Comparison of ENCODE assay signal across 19 mouse cellular contexts in the genomic region with DNA sequence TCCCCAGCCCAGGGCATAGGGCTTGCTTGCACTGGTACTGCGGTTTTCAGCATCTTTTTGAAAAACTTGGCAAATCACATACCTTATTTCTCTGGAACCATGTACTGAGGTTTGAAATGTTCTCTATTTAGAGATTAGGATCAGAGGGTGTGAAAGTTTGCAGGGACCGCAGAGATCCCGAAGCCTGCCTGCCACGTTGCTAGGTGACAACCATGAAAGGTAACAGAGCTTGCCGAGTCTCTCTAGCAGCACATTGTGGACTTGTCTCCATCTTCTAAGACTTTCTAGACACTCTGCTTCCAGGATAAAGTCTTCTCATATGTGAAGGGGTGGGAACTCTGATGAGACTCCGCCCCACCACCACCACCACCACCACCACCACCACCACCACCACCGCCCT. TPM values are rescaled to one million over a fixed set of nuclear protein-coding genes. Genes with fewer than 3 reads are reported as not detected.
DNase-seq lines count a peak whose midpoint lies in the region; ATAC-seq and TF ChIP-seq lines count a peak whose summit lies in the region.
"Had no signal": no experiment of that assay in that cellular context is flagged by ENCODE, and none has a peak within 500 bp of the region (broad histone marks: within the 10 kb centered on the region; RNA-seq: fewer than 3 reads in every experiment).

No protein-coding gene starts in this region.

- H3K9ac ChIP-seq in hindbrain, embryonic 12.5 days, result no peak overlapping the region
- H3K9ac ChIP-seq in liver, embryonic 12.5 days, result no peak overlapping the region
- no peak overlapping the region for H3K9ac ChIP-seq in liver, embryonic 11.5 days (ENCODE audit: low read depth, low read length)
- no peak overlapping the region for H3K9ac ChIP-seq in MEL (ENCODE audit: control insufficient read depth, low read depth, low read length, poor library complexity, severe bottlenecking)
- H3K9ac ChIP-seq: embryonic facial prominence, embryonic 12.5 days; forebrain, embryonic 15.5 days; heart, embryonic 15.5 days; intestine, embryonic 15.5 days had no signal

- TF ChIP-seq CTCF in G1E (IDR thresholded peaks at IDR 0.05; ENCODE audit: low read depth, low read length) (no peak), MEL (IDR thresholded peaks at IDR 0.05 in 2 of 3, conservative IDR thresholded peaks at IDR 0.05 in 1 of 3; ENCODE audit: control insufficient read depth in 1 of 3, insufficient read depth in 1 of 3, low read depth in 2 of 3, low read length in 3 of 3, poor library complexity in 1 of 3, severe bottlenecking in 1 of 3) (no peak)

- no peaks in the 10 kb centered on the region for H3K9me3 ChIP-seq in hindbrain, embryonic 10.5 days
- no peaks in the 10 kb centered on the region for H3K9me3 ChIP-seq in hindbrain, embryonic 12.5 days (replicated peaks)
- H3K9me3 ChIP-seq in liver, embryonic 12.5 days (replicated peaks), result no peaks in the 10 kb centered on the region
- no peaks in the 10 kb centered on the region for H3K9me3 ChIP-seq in liver, embryonic 11.5 days (ENCODE audit: control insufficient read depth, low read length)
- H3K9me3 ChIP-seq in G1E (replicated peaks) (no peaks in the 10 kb centered on the region), MEL (replicated peaks; ENCODE audit: insufficient read depth, low read length) (no peaks in the 10 kb centered on the region)
- H3K9me3 ChIP-seq: embryonic facial prominence, embryonic 12.5 days; forebrain, embryonic 15.5 days; heart, embryonic 15.5 days; intestine, embryonic 15.5 days had no signal

- DNase-seq in hindbrain, embryonic 10.5 days (ENCODE audit: low spot score), result no peak
- no peak for DNase-seq in liver, embryonic 11.5 days (ENCODE audit: low spot score)
- DNase-seq in G1E (ENCODE audit: low spot score), result no peak
- no peak for DNase-seq in MEL (ENCODE audit: low read depth, low spot score)
- DNase-seq in heart, postnatal 4 days, result no peak
- DNase-seq: adrenal gland, postnatal 10 days; cerebellum, adult 11-12 months; cerebellum, adult 9-10 months; cerebellum, postnatal 25 days; gastrocnemius, postnatal 14 days; heart, adult 2 months; heart, postnatal 14 days had no signal

- H3K4me2 ChIP-seq in hindbrain, embryonic 12.5 days (replicated peaks), result no peak overlapping the region
- peak overlapping the region; percentile 28; the same call in 1 of the 2 replicates for H3K4me2 ChIP-seq in liver, embryonic 12.5 days
- no peak overlapping the region for H3K4me2 ChIP-seq in liver, embryonic 11.5 days
- H3K4me2 ChIP-seq: embryonic facial prominence, embryonic 12.5 days; forebrain, embryonic 15.5 days; heart, embryonic 11.5 days; heart, embryonic 15.5 days; intestine, embryonic 15.5 days had no signal

- H3K4me1 ChIP-seq in hindbrain, embryonic 10.5 days (replicated peaks), result peaks cover 50% of the 10 kb centered on the region
- H3K4me1 ChIP-seq in hindbrain, embryonic 12.5 days, result peaks cover 24% of the 10 kb centered on the region
- H3K4me1 ChIP-seq in liver, embryonic 12.5 days, result peaks cover 36% of the 10 kb centered on the region
- peaks cover 26% of the 10 kb centered on the region for H3K4me1 ChIP-seq in liver, embryonic 11.5 days (replicated peaks; ENCODE audit: control insufficient read depth, insufficient read depth, low read length)
- H3K4me1 ChIP-seq in G1E (ENCODE audit: insufficient read depth, low read depth, low read length), result peaks cover 86% of the 10 kb centered on the region
- H3K4me1 ChIP-seq in MEL (ENCODE audit: control insufficient read depth in 1 of 2, insufficient read depth in 2 of 2, low read length in 2 of 2), result peaks cover 22 to 47% of the 10 kb centered on the region in 2 experiments
- H3K4me1 ChIP-seq: embryonic facial prominence, embryonic 12.5 days had no signal

- 75% methylated on average over 7 of the region's 7 CpGs for WGBS in hindbrain, embryonic 10.5 days
- 84% methylated on average over 7 of the region's 7 CpGs for WGBS in hindbrain, embryonic 12.5 days
- 65% methylated on average over 7 of the region's 7 CpGs for WGBS in liver, embryonic 12.5 days (ENCODE audit: insufficient replicate concordance)
- 66% methylated on average over 7 of the region's 7 CpGs for WGBS in liver, embryonic 11.5 days

- peaks cover 9% of the 10 kb centered on the region; the same call in 1 of the 2 replicates for H3K36me3 ChIP-seq in hindbrain, embryonic 10.5 days
- H3K36me3 ChIP-seq in hindbrain, embryonic 12.5 days, result no peaks in the 10 kb centered on the region
- no peaks in the 10 kb centered on the region for H3K36me3 ChIP-seq in liver, embryonic 12.5 days
- H3K36me3 ChIP-seq in liver, embryonic 11.5 days (ENCODE audit: control insufficient read depth, insufficient read depth, low read length), result no peaks in the 10 kb centered on the region
- peaks cover 20% of the 10 kb centered on the region for H3K36me3 ChIP-seq in G1E (replicated peaks)
- H3K36me3 ChIP-seq in MEL (ENCODE audit: control insufficient read depth in 1 of 2, insufficient read depth in 2 of 2, low read length in 2 of 2), result peaks cover 0 to 33% of the 10 kb centered on the region in 2 experiments; a peak in 2 of 4 replicates
- H3K36me3 ChIP-seq: embryonic facial prominence, embryonic 12.5 days; forebrain, embryonic 15.5 days; heart, embryonic 15.5 days; intestine, embryonic 15.5 days had no signal

- H3K27me3 ChIP-seq in hindbrain, embryonic 10.5 days (ENCODE audit: insufficient read depth, poor library complexity, severe bottlenecking), result peaks cover 35% of the 10 kb centered on the region
- no peaks in the 10 kb centered on the region for H3K27me3 ChIP-seq in hindbrain, embryonic 12.5 days
- peaks cover 21% of the 10 kb centered on the region; the same call in 1 of the 2 replicates for H3K27me3 ChIP-seq in liver, embryonic 12.5 days (replicated peaks)
- 0 out of 2 replicates have a peak, but pooled peaks cover 2% of the 10 kb centered on the region for H3K27me3 ChIP-seq in liver, embryonic 11.5 days (replicated peaks; ENCODE audit: control insufficient read depth, insufficient read depth, low read length)
- no peaks in the 10 kb centered on the region for H3K27me3 ChIP-seq in G1E (ENCODE audit: insufficient read depth, low read length)
- no peaks in the 10 kb centered on the region for H3K27me3 ChIP-seq in MEL (ENCODE audit: control insufficient read depth in 1 of 2, insufficient read depth in 2 of 2, low read length in 2 of 2)
- H3K27me3 ChIP-seq: forebrain, embryonic 15.5 days; heart, embryonic 15.5 days; intestine, embryonic 15.5 days had no signal

- no peak for TF ChIP-seq POLR2A in MEL (IDR thresholded peaks at IDR 0.05; ENCODE audit: control insufficient read depth in 1 of 2, insufficient read depth in 1 of 2, low read depth in 1 of 2, low read length in 2 of 2, poor library complexity in 1 of 2)

- 0 out of 2 replicates have a peak overlapping the region, but pooled peaks have one; percentile 50 for H3K27ac ChIP-seq in hindbrain, embryonic 10.5 days
- H3K27ac ChIP-seq in hindbrain, embryonic 12.5 days, result no peak overlapping the region
- H3K27ac ChIP-seq in liver, embryonic 12.5 days, result no peak overlapping the region
- no peak overlapping the region for H3K27ac ChIP-seq in liver, embryonic 11.5 days (ENCODE audit: low read depth, low read length)
- peak overlapping the region; percentile 84 for H3K27ac ChIP-seq in MEL (ENCODE audit: control insufficient read depth, low read depth, low read length)
- H3K27ac ChIP-seq: embryonic facial prominence, embryonic 12.5 days; forebrain, embryonic 15.5 days; heart, adult 2 months; heart, embryonic 15.5 days; intestine, embryonic 15.5 days had no signal

- no peak for TF ChIP-seq EP300 in MEL (IDR thresholded peaks at IDR 0.05; ENCODE audit: low read depth in 1 of 2, low read length in 2 of 2)

- no peak for ATAC-seq in hindbrain, embryonic 12.5 days (ENCODE audit: low FRiP score)
- no peak for ATAC-seq in liver, embryonic 12.5 days
- ATAC-seq in liver, embryonic 11.5 days (replicated peaks; ENCODE audit: low FRiP score), result no peak
- ATAC-seq in G1E (ENCODE audit: extremely low read depth, insufficient number of reproducible peaks, low FRiP score, poor library complexity, severe bottlenecking), result no peak
- ATAC-seq: forebrain, embryonic 15.5 days had no signal

- TF ChIP-seq RAD21 in MEL (IDR thresholded peaks at IDR 0.05; ENCODE audit: low read depth, low read length), result no peak

- H3K4me3 ChIP-seq in hindbrain, embryonic 10.5 days, result no peak overlapping the region
- no peak overlapping the region for H3K4me3 ChIP-seq in hindbrain, embryonic 12.5 days
- H3K4me3 ChIP-seq in liver, embryonic 12.5 days, result no peak overlapping the region
- H3K4me3 ChIP-seq in liver, embryonic 11.5 days (ENCODE audit: low read depth, low read length), result no peak overlapping the region
- peak overlapping the region; percentile 68 for H3K4me3 ChIP-seq in G1E (ENCODE audit: low read depth, low read length)
- no peak overlapping the region for H3K4me3 ChIP-seq in MEL (ENCODE audit: control insufficient read depth in 1 of 2, insufficient read depth in 1 of 2, low read depth in 2 of 2, low read length in 2 of 2)
- H3K4me3 ChIP-seq: embryonic facial prominence, embryonic 12.5 days; forebrain, embryonic 15.5 days; heart, adult 2 months; heart, embryonic 15.5 days; intestine, embryonic 15.5 days had no signal

- H3K79me2 ChIP-seq in MEL (ENCODE audit: control insufficient read depth, insufficient read depth, low read length, poor library complexity), result no peaks in the 10 kb centered on the region; the same call in 1 of the 2 replicates

TF ChIP-seq in MEL, 35 proteins besides CTCF, POLR2A, EP300 and RAD21 (continues in another document):
- TF ChIP-seq MAZ (IDR thresholded peaks at IDR 0.05; ENCODE audit: low read depth, low read length), result no peak
- no peak for TF ChIP-seq KAT2A (conservative IDR thresholded peaks at IDR 0.05; ENCODE audit: low read depth, low read length)
- no peak for TF ChIP-seq RCOR1 (IDR thresholded peaks at IDR 0.05; ENCODE audit: low read depth, low read length)
- no peak for TF ChIP-seq ZKSCAN1 (IDR thresholded peaks at IDR 0.05; ENCODE audit: low read depth, low read length)
- TF ChIP-seq MEF2A (IDR thresholded peaks at IDR 0.05; ENCODE audit: extremely low read depth, insufficient replicate concordance, low read depth, low read length, poor library complexity, severe bottlenecking), result no peak
- no peak for TF ChIP-seq TBP (IDR thresholded peaks at IDR 0.05; ENCODE audit: low read depth, low read length)
- no peak for TF ChIP-seq POLR2AphosphoS2 (IDR thresholded peaks at IDR 0.05; ENCODE audit: low read length)

RNA-seq across cellular contexts. Expression of a gene that starts 13.5 kb away (rescaled TPM):
- polyA plus RNA-seq in hindbrain, embryonic 10.5 days (2016; fragmentation: Nextera tagmentation; extraction: Ambion mirVana), result 4.7 and 5.8 TPM in 2 replicates
- polyA plus RNA-seq in hindbrain, embryonic 12.5 days (2016; fragmentation: Nextera tagmentation; extraction: Ambion mirVana), result 2.4 and 3.6 TPM in 2 replicates
- 0.04 and 0.19 TPM in 2 replicates for polyA plus RNA-seq in liver, embryonic 12.5 days (2016; fragmentation: Nextera tagmentation; extraction: Ambion mirVana)
- polyA plus RNA-seq in liver, embryonic 11.5 days (2014; fragmentation: Nextera tagmentation; extraction: Ambion mirVana), result 0.38 and 0.44 TPM in 2 replicates
- total RNA-seq in G1E (2014; fragmentation: Nextera tagmentation) (10.3 and 11.1 TPM in 2 replicates), G1E (2017) (3.0 and 3.1 TPM in 2 replicates), MEL (2012; rRNA removed) (0.16 and 0.27 TPM in 2 replicates)
- polyA plus RNA-seq in G1E (2012) (0.20 TPM in 2 replicates), MEL (2012; ENCODE audit: insufficient read depth in 1 of 2, insufficient read length in 2 of 2, low read depth in 1 of 2, low replicate concordance in 2 of 2, missing spikeins in 1 of 2) (under 1 TPM in 1 of 2 experiments, not detected in 1; 0.67 TPM)
- total RNA-seq in heart, postnatal 4 days (2021), result 10 to 100 TPM; 13.7 to 15.4 TPM

Comparison
In these comparisons a context has a peak if more than half of its experiments do, and no peak if none do; other contexts are left out.
1. H3K27ac ChIP-seq: peak in hindbrain, embryonic 10.5 days (single experiment) and MEL (single experiment); none in hindbrain, embryonic 12.5 days (single experiment), liver, embryonic 12.5 days (single experiment) and liver, embryonic 11.5 days (single experiment).